Mouse (Mus musculus) forelimb bud, embryonic 11.5 days (tissue): ENCODE results near the gene Ints4.
"Not testable (repeated sequence)": the region's sequence is repeated elsewhere in the genome, so short reads cannot be mapped to it uniquely, and the experiment has no call there.

Experiments
- DNase-seq: peaks from one replicate; pipeline ENCODE4 v3.0.0-alpha.2; 2012; ENCODE audit warnings: low read depth, low spot score

The Ints4 gene

DNA sequence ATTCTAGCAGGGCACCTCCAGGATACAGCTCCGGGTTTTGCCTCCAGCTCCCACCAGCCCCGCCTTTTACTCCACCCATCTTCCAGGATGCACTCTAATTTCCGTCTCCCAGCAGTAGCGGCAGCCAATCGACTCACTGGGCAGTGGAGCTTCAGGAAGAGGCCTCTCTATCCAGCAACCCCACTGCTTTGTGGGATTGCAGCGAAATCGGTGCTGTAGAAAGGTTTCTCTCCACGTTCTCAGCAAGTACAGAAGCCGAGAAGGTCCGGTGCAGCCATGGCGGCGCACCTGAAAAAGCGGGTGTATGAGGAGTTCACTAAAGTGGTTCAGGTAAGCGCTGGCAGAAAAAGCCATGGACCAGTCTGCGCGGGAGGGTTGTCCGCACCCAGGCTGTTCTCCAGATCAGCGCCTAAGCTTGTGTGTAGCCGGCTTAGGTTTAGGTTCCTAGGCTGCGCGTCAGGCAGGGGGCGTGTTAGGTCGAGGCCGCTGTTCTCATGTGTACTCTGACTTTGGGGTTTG is at the start of gene Ints4:
Gene Ints4 (plus strand): TSS at position 136 of the 519 bp plus-strand sequence.
- DNase-seq, result peak; percentile 93

DNA sequence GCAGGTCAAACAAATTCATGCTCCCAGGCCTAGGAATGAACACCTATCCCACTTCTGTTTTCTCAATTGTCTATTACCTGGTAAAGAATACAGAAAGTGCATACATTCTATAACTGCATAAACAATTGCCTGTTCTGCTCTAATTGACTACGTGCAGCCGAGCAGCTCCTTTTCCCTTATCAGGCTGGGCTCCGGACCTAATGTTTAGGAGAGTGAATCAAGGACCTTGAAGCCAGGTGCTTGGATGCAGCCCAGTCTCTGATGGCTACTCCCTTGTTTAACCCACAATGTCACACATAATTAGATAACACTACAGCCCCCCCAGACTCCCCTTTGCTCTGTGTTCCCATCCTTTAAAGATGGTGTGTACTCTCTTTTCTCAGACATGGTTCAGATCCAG is 47.2 kb upstream of the Ints4 start:
- DNase-seq, result not testable (repeated sequence)

DNA sequence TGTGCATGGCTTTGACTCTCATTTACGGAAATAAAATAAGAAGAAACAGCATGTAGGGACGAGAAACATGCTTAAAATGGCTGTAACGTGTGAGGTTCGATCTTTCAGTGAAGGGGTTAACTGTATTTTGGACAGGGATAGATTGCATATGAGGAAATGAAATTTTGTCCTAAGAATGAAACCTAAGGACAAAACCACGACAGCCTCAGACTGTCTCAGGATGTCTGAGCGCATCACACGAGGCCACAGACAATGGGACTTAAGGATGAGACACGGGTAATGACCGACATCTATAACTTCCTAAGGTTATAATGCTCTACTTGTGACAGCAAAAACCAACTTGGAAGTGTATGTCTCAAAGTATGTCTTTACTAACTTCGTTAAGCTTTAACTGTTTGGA is 46.2 kb upstream of the Ints4 start:
- no peak for DNase-seq

GRCm38 (mm10) chr7:97438986-97439385 is 41.8 kb upstream of the Ints4 start:
- no peak for DNase-seq

- DNase-seq, result no peak
Observed at GRCm38 (mm10) chr7:97446171-97446925, 34.4 kb upstream of the Ints4 start.

GRCm38 (mm10) chr7:97447050-97447531 is 33.7 kb upstream of the Ints4 start:
- no peak for DNase-seq

GRCm38 (mm10) chr7:97451023-97451422 is 29.7 kb upstream of the Ints4 start, which contains the start of gene Kctd14:
TSS of gene Kctd14 (plus strand) at chr7:97451323.
- not testable (repeated sequence) for DNase-seq

DNA sequence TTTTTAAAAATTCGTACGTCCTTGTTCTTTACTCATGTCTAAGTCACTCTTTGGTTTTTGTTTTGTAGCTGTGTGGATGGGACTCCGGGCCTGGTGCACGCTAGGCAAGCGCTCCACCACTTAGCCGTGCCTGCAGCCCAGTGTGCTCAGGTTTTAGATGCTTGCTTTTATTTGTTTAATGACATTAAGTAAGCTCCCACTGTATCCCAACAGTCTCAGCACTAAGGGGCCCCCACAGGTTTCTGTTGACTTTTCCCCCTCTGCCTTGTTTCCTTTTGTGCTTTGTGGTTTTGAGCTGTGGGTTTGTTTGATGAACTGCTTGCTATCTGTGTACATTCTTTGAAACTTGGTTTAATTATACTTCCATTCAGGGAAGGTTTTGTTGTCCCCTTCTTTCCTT is 28.6 kb upstream of the Ints4 start:
- DNase-seq, result no peak

- peak; percentile 10 for DNase-seq
Observed at GRCm38 (mm10) chr7:97453141-97453921, 27.4 kb upstream of the Ints4 start.

- no peak for DNase-seq
Observed at GRCm38 (mm10) chr7:97454795-97455194, 26.0 kb upstream of the Ints4 start.

GRCm38 (mm10) chr7:97455577-97455976 is 25.2 kb upstream of the Ints4 start:
- no peak for DNase-seq

DNA sequence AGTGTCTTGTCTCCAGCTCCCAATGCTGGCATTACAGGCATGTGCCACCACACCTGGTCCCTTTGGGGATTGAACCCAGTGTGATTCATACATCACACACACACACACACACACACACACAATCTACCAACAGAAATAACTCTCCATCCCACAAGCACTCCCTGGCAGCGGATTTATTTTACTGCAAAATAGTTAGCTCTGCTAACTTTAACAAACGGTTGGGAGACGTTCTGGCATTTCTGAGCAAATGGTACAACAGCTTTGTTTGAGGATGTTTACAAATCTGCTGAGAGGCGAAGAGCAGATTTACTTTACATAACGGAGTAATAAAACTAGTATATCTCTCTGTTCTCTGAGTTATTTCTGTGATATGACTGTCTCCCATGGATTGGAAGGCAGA is 7.8 kb upstream of the Ints4 start:
- DNase-seq, result no peak

- no peak for DNase-seq
Observed at GRCm38 (mm10) chr7:97479349-97479748, 1.4 kb upstream of the Ints4 start.

- DNase-seq, result no peak
Observed at GRCm38 (mm10) chr7:97480290-97480689, 466 bp upstream of the Ints4 start.

DNA sequence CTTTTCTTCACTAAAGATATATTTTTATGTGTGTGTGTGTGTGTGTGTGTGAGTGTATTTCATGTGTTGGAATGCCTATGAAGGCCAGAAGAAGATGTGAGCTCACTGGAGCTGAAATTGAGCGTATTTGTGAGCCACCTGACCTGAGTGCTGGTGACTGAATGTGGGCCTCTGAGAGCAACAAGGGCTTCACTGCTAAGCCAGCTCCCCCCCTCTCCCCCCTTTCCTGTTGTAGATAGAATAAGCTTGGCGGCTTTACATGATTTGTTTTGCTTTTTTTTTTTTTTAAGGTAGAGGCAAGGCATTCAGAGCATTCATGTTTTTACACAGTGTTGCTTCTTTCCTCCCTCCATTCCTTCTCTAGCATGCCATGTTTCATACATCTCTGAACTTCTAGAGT is 2.6 kb downstream of the Ints4 start:
- DNase-seq, result no peak

DNA sequence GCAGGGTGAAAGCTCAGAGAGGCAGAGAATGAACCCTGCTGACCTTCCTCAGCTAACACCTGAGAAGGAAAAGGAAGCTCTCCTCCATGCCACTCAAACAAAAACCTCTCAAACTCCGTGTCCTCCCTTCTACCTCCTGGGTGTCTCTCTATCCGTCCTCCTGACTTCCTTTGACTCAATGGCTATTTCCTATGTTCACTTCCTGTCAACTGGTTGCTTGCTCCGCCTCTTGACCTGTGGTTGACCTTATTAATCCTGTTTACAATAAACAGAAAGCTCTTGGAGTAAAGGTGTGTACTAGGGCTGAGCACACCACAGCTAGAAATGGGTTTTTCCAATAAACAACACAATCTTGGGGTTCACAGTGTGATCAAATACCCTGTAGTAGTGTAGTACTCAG is 10.4 kb downstream of the Ints4 start:
- DNase-seq, result no peak

GRCm38 (mm10) chr7:97492420-97492819 is 11.7 kb downstream of the Ints4 start:
- no peak for DNase-seq

DNA sequence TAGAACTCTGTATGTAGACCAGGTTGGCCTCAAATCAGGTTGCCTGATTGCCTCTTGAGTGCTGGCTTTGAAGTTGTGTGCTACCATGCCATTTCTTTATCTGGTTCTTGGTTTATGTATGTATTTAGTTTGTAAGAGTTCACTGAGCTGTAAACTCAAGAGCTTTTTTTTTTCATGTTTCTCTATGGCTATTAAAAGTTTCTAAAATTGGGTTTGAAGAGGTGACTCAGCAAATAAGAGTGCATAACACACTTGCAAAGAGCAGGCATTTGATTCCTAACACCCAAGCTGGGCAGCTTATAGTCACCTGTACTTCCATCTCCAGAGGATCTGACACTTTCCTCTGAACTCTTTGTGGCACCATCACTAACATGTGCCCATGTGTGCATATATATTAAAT is 14.3 kb downstream of the Ints4 start:
- DNase-seq, result no peak

DNA sequence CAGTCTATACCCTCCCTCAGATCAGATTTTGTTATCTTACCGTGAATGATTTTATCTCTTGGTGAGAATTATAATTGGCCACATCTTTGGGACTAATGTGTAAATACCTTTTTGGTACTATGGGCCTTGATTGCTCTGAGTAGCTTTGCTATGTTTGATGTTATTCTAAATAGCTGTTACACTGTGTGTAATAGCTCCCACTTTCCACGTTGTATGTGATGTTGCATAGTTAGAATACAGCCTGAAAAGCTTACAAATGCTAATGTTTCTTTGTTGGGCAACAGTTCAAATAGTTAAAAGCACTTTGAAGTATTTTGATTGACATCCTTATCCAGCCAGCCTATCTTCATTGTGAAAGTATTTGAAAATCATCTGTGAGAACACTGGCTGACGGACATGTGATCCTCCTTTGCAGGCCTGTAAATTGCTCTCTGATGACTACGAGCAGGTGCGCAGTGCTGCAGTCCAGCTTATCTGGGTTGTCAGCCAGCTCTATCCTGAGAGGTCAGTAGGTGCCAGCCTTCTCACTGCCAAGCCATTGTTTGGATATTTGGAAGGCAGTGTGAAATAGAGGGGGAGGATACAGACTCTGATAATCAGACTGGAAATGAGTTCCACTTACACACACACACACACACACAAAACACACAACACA is 19.9 kb downstream of the Ints4 start:
- DNase-seq, result no peak

GRCm38 (mm10) chr7:97514786-97515185 is 34.0 kb downstream of the Ints4 start:
- no peak for DNase-seq

GRCm38 (mm10) chr7:97519935-97520334 is 39.2 kb downstream of the Ints4 start:
- no peak for DNase-seq

DNA sequence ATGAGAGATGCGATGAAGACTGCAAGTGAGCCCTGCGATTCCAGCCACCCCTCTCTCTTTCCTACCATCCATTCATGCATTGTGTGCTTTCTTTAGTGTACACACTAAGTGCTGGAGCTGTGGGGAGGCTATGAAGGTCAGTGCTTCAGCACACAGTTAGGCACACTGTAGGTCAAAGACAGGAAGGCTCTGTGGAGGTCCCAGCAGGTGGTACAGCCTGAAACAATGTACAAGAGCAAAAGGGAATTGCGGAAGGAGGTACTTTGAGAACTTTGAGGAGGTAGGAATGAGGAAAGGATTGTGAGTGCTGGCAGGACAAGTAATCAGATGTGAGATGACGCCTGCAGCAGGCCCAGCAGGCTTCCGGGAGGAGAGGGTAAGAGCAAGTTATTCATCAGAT is 54.8 kb downstream of the Ints4 start:
- no peak for DNase-seq
